In genomic region chr3:30143961-30144411, GRCm38 (mm10) we compare ENCODE assay signal across 13 mouse cellular contexts.
DNase-seq lines count a peak whose midpoint lies in the region; ATAC-seq and TF ChIP-seq lines count a peak whose summit lies in the region.
"Had no signal": no experiment of that assay in that cellular context is flagged by ENCODE, and none has a peak within 500 bp of the region (broad histone marks: within the 10 kb centered on the region; RNA-seq: fewer than 3 reads in every experiment).

No protein-coding gene starts in this region.

- 0 out of 2 replicates have a peak, but pooled peaks cover 3% of the 10 kb centered on the region for H3K4me1 ChIP-seq in forebrain, embryonic 11.5 days (replicated peaks; ENCODE audit: control insufficient read depth, insufficient read depth, low read length)
- H3K4me1 ChIP-seq in forebrain, postnatal 0 days (ENCODE audit: insufficient read depth), result no peaks in the 10 kb centered on the region
- peaks cover 28% of the 10 kb centered on the region for H3K4me1 ChIP-seq in midbrain, embryonic 10.5 days
- no peaks in the 10 kb centered on the region for H3K4me1 ChIP-seq in midbrain, postnatal 0 days (ENCODE audit: insufficient read depth, low read length)
- no peaks in the 10 kb centered on the region for H3K4me1 ChIP-seq in hindbrain, embryonic 16.5 days (ENCODE audit: control insufficient read depth, insufficient read depth, low read depth, low read length)

- H3K36me3 ChIP-seq in forebrain, embryonic 11.5 days (ENCODE audit: control insufficient read depth, insufficient read depth, low read length), result no peaks in the 10 kb centered on the region
- no peaks in the 10 kb centered on the region for H3K36me3 ChIP-seq in forebrain, postnatal 0 days (ENCODE audit: insufficient read depth)
- H3K36me3 ChIP-seq in midbrain, embryonic 10.5 days, result no peaks in the 10 kb centered on the region
- H3K36me3 ChIP-seq in midbrain, postnatal 0 days (ENCODE audit: insufficient read depth, low read length), result no peaks in the 10 kb centered on the region
- H3K36me3 ChIP-seq in hindbrain, embryonic 16.5 days (ENCODE audit: control insufficient read depth, insufficient read depth, low read length), result no peaks in the 10 kb centered on the region
- H3K36me3 ChIP-seq: G1E; heart, embryonic 13.5 days had no signal

- no peaks in the 10 kb centered on the region for H3K9me3 ChIP-seq in forebrain, embryonic 11.5 days (ENCODE audit: control insufficient read depth, low read length)
- no peaks in the 10 kb centered on the region for H3K9me3 ChIP-seq in forebrain, postnatal 0 days (ENCODE audit: low read length)
- H3K9me3 ChIP-seq in midbrain, embryonic 10.5 days (replicated peaks), result no peaks in the 10 kb centered on the region
- H3K9me3 ChIP-seq in midbrain, postnatal 0 days (ENCODE audit: low read length), result no peaks in the 10 kb centered on the region
- H3K9me3 ChIP-seq in hindbrain, embryonic 16.5 days (ENCODE audit: control insufficient read depth, low read length), result no peaks in the 10 kb centered on the region
- H3K9me3 ChIP-seq: G1E; heart, embryonic 13.5 days had no signal

- ATAC-seq in forebrain, embryonic 11.5 days (replicated peaks; ENCODE audit: low FRiP score), result peak; percentile 46; the same call in 1 of the 2 replicates
- no peak for ATAC-seq in forebrain, postnatal 0 days
- no peak for ATAC-seq in midbrain, postnatal 0 days (ENCODE audit: low FRiP score)
- no peak for ATAC-seq in hindbrain, embryonic 16.5 days
- ATAC-seq: activated CD4-positive, CD25-positive, alpha-beta regulatory T cell, adult 4 months had no signal

- TF ChIP-seq CTCF in forebrain, postnatal 0 days (IDR thresholded peaks at IDR 0.05; ENCODE audit: low read depth), result no peak
- TF ChIP-seq CTCF in midbrain, postnatal 0 days (IDR thresholded peaks at IDR 0.05), result no peak

- no peak overlapping the region for H3K27ac ChIP-seq in forebrain, embryonic 11.5 days (ENCODE audit: low read depth, low read length)
- H3K27ac ChIP-seq in forebrain, postnatal 0 days (ENCODE audit: low read depth, low read length), result no peak overlapping the region
- H3K27ac ChIP-seq in midbrain, embryonic 10.5 days (replicated peaks), result peak overlapping the region; percentile 67
- no peak overlapping the region for H3K27ac ChIP-seq in midbrain, postnatal 0 days (ENCODE audit: low read depth, low read length)
- no peak overlapping the region for H3K27ac ChIP-seq in hindbrain, embryonic 16.5 days (ENCODE audit: low read depth, low read length)
- H3K27ac ChIP-seq: heart, embryonic 13.5 days had no signal

- no peak overlapping the region for H3K9ac ChIP-seq in forebrain, embryonic 11.5 days (ENCODE audit: low read length)
- H3K9ac ChIP-seq in forebrain, postnatal 0 days, result no peak overlapping the region
- no peak overlapping the region for H3K9ac ChIP-seq in midbrain, postnatal 0 days (replicated peaks; ENCODE audit: low read length, poor library complexity, severe bottlenecking)
- no peak overlapping the region for H3K9ac ChIP-seq in hindbrain, embryonic 16.5 days (ENCODE audit: low read depth, low read length)
- H3K9ac ChIP-seq: heart, embryonic 13.5 days had no signal

- DNase-seq in forebrain, embryonic 11.5 days (ENCODE audit: low spot score), result no peak
- DNase-seq in forebrain, postnatal 0 days, result no peak
- peak; percentile 13 for DNase-seq in midbrain, embryonic 10.5 days (ENCODE audit: low spot score)
- DNase-seq in midbrain, postnatal 0 days (ENCODE audit: low spot score), result no peak
- peak; percentile 28 for DNase-seq in retina, embryonic 14.5 days (ENCODE audit: low spot score)
- DNase-seq in layer of hippocampus, postnatal 25 days (ENCODE audit: extremely low spot score in 1 of 2, low spot score in 1 of 2), result no peak
- no peak for DNase-seq in ovary, postnatal 36 days (ENCODE audit: low spot score)
- DNase-seq: kidney, postnatal 36 days; left cerebral cortex, postnatal 4 days had no signal

- 35% methylated on average over 11 of the region's 11 CpGs for WGBS in forebrain, embryonic 11.5 days
- WGBS in forebrain, postnatal 0 days, result 24% methylated on average over 11 of the region's 11 CpGs
- whole genome bisulfite sequencing in midbrain, embryonic 10.5 days, result 41% methylated on average over 11 of the region's 11 CpGs
- 20% methylated on average over 11 of the region's 11 CpGs for WGBS in midbrain, postnatal 0 days
- 30% methylated on average over 11 of the region's 11 CpGs for WGBS in hindbrain, embryonic 16.5 days

- peaks cover 2% of the 10 kb centered on the region; the same call in 1 of the 2 replicates for H3K27me3 ChIP-seq in forebrain, embryonic 11.5 days (ENCODE audit: control insufficient read depth, insufficient read depth, low read length)
- H3K27me3 ChIP-seq in forebrain, postnatal 0 days (ENCODE audit: insufficient read depth, low read length), result no peaks in the 10 kb centered on the region; the same call in none of the 2 replicates
- no peaks in the 10 kb centered on the region for H3K27me3 ChIP-seq in midbrain, embryonic 10.5 days (ENCODE audit: low read depth, poor library complexity, severe bottlenecking)
- no peaks in the 10 kb centered on the region for H3K27me3 ChIP-seq in midbrain, postnatal 0 days (ENCODE audit: insufficient read depth, low read length)
- H3K27me3 ChIP-seq in hindbrain, embryonic 16.5 days (replicated peaks; ENCODE audit: control insufficient read depth, insufficient read depth, low read length), result no peaks in the 10 kb centered on the region; the same call in 1 of the 2 replicates
- H3K27me3 ChIP-seq: heart, embryonic 13.5 days had no signal

- no peak overlapping the region for H3K4me2 ChIP-seq in forebrain, embryonic 11.5 days (ENCODE audit: low read depth, low read length, severe bottlenecking)
- H3K4me2 ChIP-seq in forebrain, postnatal 0 days (ENCODE audit: low read depth), result no peak overlapping the region
- no peak overlapping the region for H3K4me2 ChIP-seq in midbrain, postnatal 0 days (ENCODE audit: low read depth, low read length, poor library complexity, severe bottlenecking)
- peak overlapping the region; percentile 15; the same call in 1 of the 2 replicates for H3K4me2 ChIP-seq in hindbrain, embryonic 16.5 days (ENCODE audit: low read length)
- H3K4me2 ChIP-seq: heart, embryonic 13.5 days had no signal

- H3K4me3 ChIP-seq in forebrain, embryonic 11.5 days (ENCODE audit: low read depth, low read length), result no peak overlapping the region
- H3K4me3 ChIP-seq in forebrain, postnatal 0 days (ENCODE audit: low read depth, low read length), result no peak overlapping the region
- no peak overlapping the region for H3K4me3 ChIP-seq in midbrain, embryonic 10.5 days
- no peak overlapping the region for H3K4me3 ChIP-seq in midbrain, postnatal 0 days (ENCODE audit: low read depth, low read length)
- no peak overlapping the region for H3K4me3 ChIP-seq in hindbrain, embryonic 16.5 days (ENCODE audit: low read length)
- H3K4me3 ChIP-seq: heart, embryonic 13.5 days had no signal

Comparison
In these comparisons a context has a peak if more than half of its experiments do, and no peak if none do; other contexts are left out.
1. DNase-seq: peak in midbrain, embryonic 10.5 days (single experiment) and retina, embryonic 14.5 days (single experiment); none in forebrain, embryonic 11.5 days (single experiment), forebrain, postnatal 0 days (single experiment), midbrain, postnatal 0 days (single experiment), layer of hippocampus, postnatal 25 days (0 of 2) and ovary, postnatal 36 days (single experiment).